Mouse (Mus musculus): ENCODE measurements at regions not wholly inside any gene's neighbourhood (a gene's known extent, or its start where the extent isn't known, plus 50 kb on each side); places are given as distances from the start of the nearest gene placed in this dataset.

DNA sequence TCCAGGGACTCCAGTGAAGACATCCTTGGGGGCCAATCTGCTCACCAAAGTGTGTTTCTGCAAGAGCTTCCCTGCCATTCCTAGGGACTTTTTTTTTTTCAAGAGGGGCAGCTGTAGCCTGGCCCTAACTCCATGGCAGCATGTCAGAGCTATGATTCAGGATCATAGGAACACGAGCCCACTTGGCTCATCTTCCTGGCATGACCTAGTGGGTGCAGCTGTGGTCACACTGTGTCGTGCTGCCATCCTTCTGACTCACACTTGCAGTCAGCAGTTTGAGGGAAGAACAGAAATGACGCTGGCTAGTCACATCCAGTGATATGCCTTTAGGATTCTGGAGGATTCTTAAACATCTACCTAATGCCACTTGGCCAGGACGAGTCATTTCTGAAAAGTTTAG, 566.5 kb upstream of the Cdh5 start:
- Histone ChIP-seq H3K9ac (no peak overlapping the region), H3K27me3 (no peaks in the 10 kb centered on the region)

GRCm38 (mm10) chr8:103536856-103537255, 564.6 kb upstream of the Cdh5 start:
- H3K4me1 ChIP-seq, result no peaks in the 10 kb centered on the region

More for the DNA sequence above, 566.5 kb upstream of the Cdh5 start:
- H3K4me2 ChIP-seq, result no peak overlapping the region
- no peak overlapping the region for H3K4me3 ChIP-seq
- no peaks in the 10 kb centered on the region for H3K36me3 ChIP-seq
- no peaks in the 10 kb centered on the region for H3K9me3 ChIP-seq
- H3K4me1 ChIP-seq, result no peaks in the 10 kb centered on the region
- WGBS, result 88% methylated on average over 4 of the region's 4 CpGs
- no peak for ATAC-seq (ENCODE audit: insufficient number of reproducible peaks, insufficient read depth, low FRiP score, low TSS enrichment, low read depth)
- H3K27ac ChIP-seq, result no peak overlapping the region

DNA sequence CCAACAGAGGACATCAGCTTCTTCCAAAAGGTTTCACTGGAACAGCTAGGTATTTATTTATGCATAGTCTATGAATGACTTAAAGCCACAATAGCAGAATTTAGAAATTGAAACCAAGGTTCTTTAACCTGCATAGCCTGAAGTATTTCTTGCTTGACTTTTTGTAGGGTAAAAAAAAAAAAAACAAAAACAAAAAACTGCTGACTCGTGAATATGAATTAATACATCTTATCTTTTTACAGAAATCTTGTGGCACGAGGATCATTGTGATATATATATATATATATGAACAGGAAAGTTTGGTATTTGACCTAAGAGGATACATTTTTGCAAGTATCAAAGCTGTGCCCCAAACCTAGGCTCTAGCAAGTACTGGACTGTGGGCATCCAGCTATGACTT, 559.5 kb upstream of the Cdh5 start:
- no peak for ATAC-seq (ENCODE audit: insufficient number of reproducible peaks, insufficient read depth, low FRiP score, low TSS enrichment, low read depth)
- Histone ChIP-seq H3K4me1 (no peaks in the 10 kb centered on the region), H3K9ac (no peak overlapping the region), H3K4me2 (no peak overlapping the region), H3K36me3 (no peaks in the 10 kb centered on the region), H3K27ac (no peak overlapping the region), H3K4me3 (no peak overlapping the region), H3K27me3 (no peaks in the 10 kb centered on the region), H3K9me3 (no peaks in the 10 kb centered on the region)
- 80% methylated on average over 2 of the region's 2 CpGs for WGBS

More at GRCm38 (mm10) chr8:103536856-103537255, 564.6 kb upstream of the Cdh5 start:
- no peak overlapping the region for H3K27ac ChIP-seq
- 81% methylated on average over 2 of the region's 2 CpGs for WGBS
- no peak for ATAC-seq (ENCODE audit: insufficient number of reproducible peaks, insufficient read depth, low FRiP score, low TSS enrichment, low read depth)
- H3K4me2 ChIP-seq, result no peak overlapping the region
- no peak overlapping the region for H3K4me3 ChIP-seq
- no peaks in the 10 kb centered on the region for H3K36me3 ChIP-seq
- no peak overlapping the region for H3K9ac ChIP-seq
- no peaks in the 10 kb centered on the region for H3K9me3 ChIP-seq
- no peaks in the 10 kb centered on the region for H3K27me3 ChIP-seq

DNA sequence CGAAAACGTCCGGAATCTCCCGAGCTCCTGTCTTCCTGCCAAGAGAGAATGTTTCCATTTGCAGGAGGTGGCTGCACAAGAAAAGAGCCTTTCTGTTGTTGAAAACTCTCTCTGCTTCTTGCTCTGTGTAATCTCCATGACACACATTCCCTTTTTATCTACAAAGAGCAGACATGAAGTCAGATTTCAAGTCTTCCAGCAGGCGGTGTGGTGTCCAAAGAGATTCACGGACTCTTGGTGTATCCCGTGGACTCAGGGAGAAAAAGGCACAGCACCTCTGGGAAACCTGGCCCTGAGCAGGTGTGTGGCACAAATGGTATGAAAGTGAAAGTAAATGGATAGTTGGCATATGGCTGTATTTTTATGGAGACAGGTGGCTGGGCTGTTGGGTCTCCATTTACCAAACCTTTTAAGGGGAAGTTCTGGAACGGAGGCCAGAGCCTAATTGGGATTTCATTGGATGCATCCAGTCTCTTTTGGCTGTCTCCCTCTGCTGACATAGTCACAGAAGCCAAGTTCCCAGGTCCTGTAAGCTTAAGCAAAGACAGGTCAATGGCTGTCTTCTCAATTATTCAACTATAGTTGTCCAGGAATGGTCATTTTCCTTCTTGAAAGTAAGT, 549.4 kb upstream of the Cdh5 start:
- Histone ChIP-seq H3K4me2 (no peak overlapping the region), H3K4me1 (no peaks in the 10 kb centered on the region), H3K27ac (no peak overlapping the region), H3K27me3 (no peaks in the 10 kb centered on the region), H3K9me3 (no peaks in the 10 kb centered on the region), H3K36me3 (no peaks in the 10 kb centered on the region), H3K4me3 (no peak overlapping the region), H3K9ac (no peak overlapping the region)
- WGBS, result 83% methylated on average over 8 of the region's 8 CpGs
- ATAC-seq (ENCODE audit: insufficient number of reproducible peaks, insufficient read depth, low FRiP score, low TSS enrichment, low read depth), result no peak

DNA sequence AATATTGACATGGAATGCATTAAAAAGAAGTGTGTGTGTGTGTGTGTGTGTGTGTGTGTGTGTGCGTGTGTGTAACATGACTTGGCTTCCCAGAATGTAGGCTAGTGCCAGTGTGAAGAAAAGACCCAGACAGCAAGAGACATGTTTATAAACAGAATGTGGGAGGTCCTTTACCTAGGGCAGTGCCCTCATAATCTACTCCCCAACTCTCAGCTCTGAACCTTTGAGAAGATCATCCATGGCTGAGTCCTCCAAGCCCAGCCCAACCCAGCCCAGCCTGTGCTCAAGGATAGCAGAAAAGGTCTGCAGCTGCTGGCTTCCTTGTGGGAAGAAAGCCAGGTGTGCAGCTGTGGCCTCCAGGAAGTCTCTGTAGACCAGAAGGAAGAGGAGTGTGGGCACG, 539.8 kb upstream of the Cdh5 start:
- H3K4me3 ChIP-seq, result no peak overlapping the region
- ATAC-seq (ENCODE audit: insufficient number of reproducible peaks, insufficient read depth, low FRiP score, low TSS enrichment, low read depth), result no peak
- 79% methylated on average over 2 of the region's 2 CpGs for WGBS
- H3K9ac ChIP-seq, result no peak overlapping the region
- no peaks in the 10 kb centered on the region for H3K9me3 ChIP-seq
- H3K27ac ChIP-seq, result no peak overlapping the region
- no peak overlapping the region for H3K4me2 ChIP-seq
- H3K27me3 ChIP-seq, result no peaks in the 10 kb centered on the region
- H3K4me1 ChIP-seq, result no peaks in the 10 kb centered on the region
- H3K36me3 ChIP-seq, result no peaks in the 10 kb centered on the region

GRCm38 (mm10) chr8:103570864-103571425, 530.5 kb upstream of the Cdh5 start:
- Histone ChIP-seq H3K27ac (no peak overlapping the region), H3K27me3 (no peaks in the 10 kb centered on the region), H3K4me3 (no peak overlapping the region), H3K36me3 (no peaks in the 10 kb centered on the region), H3K4me2 (no peak overlapping the region), H3K9me3 (no peaks in the 10 kb centered on the region), H3K4me1 (peaks cover 8% of the 10 kb centered on the region; the same call in 1 of the 2 replicates), H3K9ac (no peak overlapping the region)
- no peak for ATAC-seq (ENCODE audit: insufficient number of reproducible peaks, insufficient read depth, low FRiP score, low TSS enrichment, low read depth)
- WGBS, result 86% methylated on average over 11 of the region's 11 CpGs

DNA sequence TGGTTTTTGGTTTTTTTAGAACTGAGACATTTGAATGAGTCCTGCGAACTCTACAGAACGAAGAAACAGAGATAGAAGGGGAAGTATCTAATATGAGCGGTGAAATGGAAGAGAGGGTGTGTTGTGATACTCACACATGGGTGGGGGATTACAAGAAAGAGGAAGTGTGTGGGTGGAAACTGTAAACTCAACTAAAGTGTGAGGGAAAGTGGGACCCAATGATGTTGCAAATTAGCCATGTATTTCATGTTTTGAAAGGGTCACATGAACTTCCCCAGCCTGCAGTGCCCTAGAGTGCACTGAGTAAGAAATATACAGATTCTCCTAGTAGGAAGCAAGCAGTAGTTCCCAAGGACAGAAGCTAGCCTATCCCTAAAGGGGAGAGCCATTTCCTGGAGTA, 524.3 kb upstream of the Cdh5 start:
- Histone ChIP-seq H3K4me2 (no peak overlapping the region), H3K4me1 (peaks cover 8% of the 10 kb centered on the region), H3K4me3 (no peak overlapping the region), H3K9ac (no peak overlapping the region), H3K27ac (no peak overlapping the region), H3K9me3 (no peaks in the 10 kb centered on the region), H3K36me3 (no peaks in the 10 kb centered on the region), H3K27me3 (no peaks in the 10 kb centered on the region)
- WGBS, result 97% methylated on average over 3 of the region's 3 CpGs
- no peak for ATAC-seq (ENCODE audit: insufficient number of reproducible peaks, insufficient read depth, low FRiP score, low TSS enrichment, low read depth)

- ATAC-seq (ENCODE audit: insufficient number of reproducible peaks, insufficient read depth, low FRiP score, low TSS enrichment, low read depth), result no peak
- H3K9ac ChIP-seq, result no peak overlapping the region
- no peak overlapping the region for H3K4me3 ChIP-seq
- H3K9me3 ChIP-seq, result no peaks in the 10 kb centered on the region
- H3K27me3 ChIP-seq, result no peaks in the 10 kb centered on the region
- peaks cover 11% of the 10 kb centered on the region for H3K4me1 ChIP-seq
- H3K4me2 ChIP-seq, result no peak overlapping the region
- H3K27ac ChIP-seq, result no peak overlapping the region
- H3K36me3 ChIP-seq, result no peaks in the 10 kb centered on the region
- 88% methylated on average over 6 of the region's 6 CpGs for WGBS
Measured at GRCm38 (mm10) chr8:103578006-103578405, 523.4 kb upstream of the Cdh5 start.

- Histone ChIP-seq H3K27me3 (no peaks in the 10 kb centered on the region), H3K4me2 (no peak overlapping the region), H3K36me3 (no peaks in the 10 kb centered on the region), H3K4me1 (no peaks in the 10 kb centered on the region), H3K4me3 (no peak overlapping the region), H3K9ac (no peak overlapping the region), H3K27ac (no peak overlapping the region), H3K9me3 (no peaks in the 10 kb centered on the region)
- 93% methylated on average over 6 of the region's 6 CpGs for WGBS
- ATAC-seq (ENCODE audit: insufficient number of reproducible peaks, insufficient read depth, low FRiP score, low TSS enrichment, low read depth), result no peak
Measured at GRCm38 (mm10) chr8:103608291-103608690, 493.1 kb upstream of the Cdh5 start.

GRCm38 (mm10) chr8:103623781-103624434, 477.5 kb upstream of the Cdh5 start:
- Histone ChIP-seq H3K4me1 (peaks cover 8% of the 10 kb centered on the region), H3K9ac (no peak overlapping the region), H3K36me3 (no peaks in the 10 kb centered on the region), H3K4me3 (no peak overlapping the region), H3K27ac (no peak overlapping the region), H3K9me3 (no peaks in the 10 kb centered on the region), H3K27me3 (no peaks in the 10 kb centered on the region), H3K4me2 (no peak overlapping the region)
- 31% methylated on average over 3 of the region's 3 CpGs for WGBS
- ATAC-seq (ENCODE audit: insufficient number of reproducible peaks, insufficient read depth, low FRiP score, low TSS enrichment, low read depth), result no peak

DNA sequence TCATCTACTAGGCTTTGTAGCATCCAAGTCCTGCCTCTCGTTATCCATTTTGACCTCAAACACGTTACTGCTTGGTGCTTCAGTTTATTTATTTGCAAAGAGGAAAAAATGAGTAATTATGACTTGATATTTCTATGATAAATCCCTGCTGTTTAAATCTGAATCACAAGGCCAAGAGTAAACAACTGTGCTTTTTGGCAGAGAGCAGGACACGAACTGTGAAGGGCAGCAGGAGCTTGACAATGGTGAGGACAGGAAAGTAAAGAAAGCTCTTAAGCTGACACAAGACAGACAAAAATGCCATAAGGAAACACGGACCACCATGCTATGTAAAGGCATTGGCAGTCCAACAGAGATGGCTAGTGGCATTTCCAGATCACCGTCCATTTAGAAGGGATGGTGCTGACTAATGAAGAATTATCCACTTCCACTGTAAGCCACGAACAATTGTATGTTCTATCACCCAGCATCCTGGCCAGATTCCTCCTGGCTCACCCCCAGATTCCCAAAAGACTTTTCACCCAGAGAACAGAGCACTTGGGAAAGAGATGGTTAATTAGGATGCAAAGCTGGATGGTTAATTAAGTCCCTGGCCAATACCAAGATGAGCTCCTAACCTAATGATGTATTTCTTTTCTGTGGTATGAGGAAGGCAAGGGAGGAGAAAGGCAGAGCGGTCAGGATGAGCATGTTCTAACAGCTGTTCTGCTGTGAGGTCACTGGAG, 476.1 kb upstream of the Cdh5 start:
- no peak overlapping the region for H3K27ac ChIP-seq
- H3K4me1 ChIP-seq, result peaks cover 8% of the 10 kb centered on the region
- H3K4me2 ChIP-seq, result no peak overlapping the region
- H3K27me3 ChIP-seq, result no peaks in the 10 kb centered on the region
- H3K4me3 ChIP-seq, result no peak overlapping the region
- no peak for ATAC-seq (ENCODE audit: insufficient number of reproducible peaks, insufficient read depth, low FRiP score, low TSS enrichment, low read depth)
- H3K9me3 ChIP-seq, result no peaks in the 10 kb centered on the region
- no peaks in the 10 kb centered on the region for H3K36me3 ChIP-seq
- 80% methylated on average over 7 of the region's 7 CpGs for WGBS
- H3K9ac ChIP-seq, result no peak overlapping the region

DNA sequence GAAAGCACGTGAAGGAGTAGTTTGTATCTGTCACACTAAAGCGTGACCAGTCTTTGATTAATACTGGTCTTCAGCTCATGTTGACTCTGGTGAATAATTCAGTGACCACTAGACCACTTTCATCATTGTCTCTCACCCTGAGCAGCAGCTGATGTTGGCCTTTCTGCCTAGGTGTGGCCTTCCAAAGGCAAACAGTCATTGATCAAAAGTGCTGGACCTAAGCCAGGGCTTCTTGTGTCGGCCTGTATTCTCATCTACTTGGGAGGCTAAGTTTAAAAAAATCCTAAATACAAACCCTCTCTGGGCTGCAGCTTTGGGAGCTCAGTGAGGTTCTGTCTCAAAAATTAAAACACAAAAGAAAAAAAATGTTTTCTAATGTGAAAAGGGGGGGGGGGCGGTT, 475.0 kb upstream of the Cdh5 start:
- WGBS, result 69% methylated on average over 4 of the region's 4 CpGs
- Histone ChIP-seq H3K4me2 (no peak overlapping the region), H3K9ac (no peak overlapping the region), H3K4me1 (peaks cover 8% of the 10 kb centered on the region), H3K27ac (no peak overlapping the region), H3K36me3 (no peaks in the 10 kb centered on the region), H3K9me3 (no peaks in the 10 kb centered on the region), H3K27me3 (no peaks in the 10 kb centered on the region), H3K4me3 (no peak overlapping the region)
- no peak for ATAC-seq (ENCODE audit: insufficient number of reproducible peaks, insufficient read depth, low FRiP score, low TSS enrichment, low read depth)

All from embryonic facial prominence, embryonic 13.5 days (tissue).